Mouse (Mus musculus) adrenal gland, adult 18-20 months (tissue): ENCODE data around the gene Ntmt1. TPM values are rescaled to one million over a fixed set of nuclear protein-coding genes. Genes with fewer than 3 reads are reported as not detected.

Experiments
- DNase-seq, 2 experiments: peaks; one replicate each; pipeline ENCODE4 v3.0.0; 2021 to 2022; ENCODE audit warnings: low spot score in 2 of 2
- long read RNA-seq, 2 experiments: library from polyadenylated mRNA; stranded (forward); transcript quantifications; one replicate each; pipeline ENCODE4 v2.0.0; 2021
- total RNA-seq, 2 experiments: library from RNA; stranded (reverse); gene quantifications; 1 replicate in 1 of 2; 2 replicates in 1 of 2; pipeline ENCODE4 v1.2.3; 2021

Gene Ntmt1
- 10 to 100 TPM; 35.2 to 42.8 TPM for total RNA-seq
- long read RNA-seq, experiment 1, transcript Ntmt1-207 (4 exons, 1,192 nt): minor isoform, 5 of 29 reads
- long read RNA-seq, experiment 1, transcript Ntmt1-201 (4 exons, 1,387 nt): major isoform, 20 of 29 reads
- long read RNA-seq, experiment 1, partial matches to known transcripts: 0 of 29 reads
- long read RNA-seq, experiment 1, other reads (novel, unspliced or antisense): 4 of 29 reads
- long read RNA-seq, experiment 2, transcript Ntmt1-201 (4 exons, 1,387 nt): major isoform, 107 of 133 reads
- long read RNA-seq, experiment 2, transcript Ntmt1-207 (4 exons, 1,192 nt): minor isoform, 12 of 133 reads
- long read RNA-seq, experiment 2, partial matches to known transcripts: 3 of 133 reads
- long read RNA-seq, experiment 2, other reads (novel, unspliced or antisense): 11 of 133 reads

- peak; percentile 96 to 97 for DNase-seq
Measured at GRCm38 (mm10) chr2:30807648-30808295, at the start of gene Ntmt1. Gene Ntmt1 (plus strand): TSS chr2:30807826.

GRCm38 (mm10) chr2:30758341-30759087, 49.1 kb upstream of the Ntmt1 start:
- DNase-seq: peak; percentile 68 to 81

- DNase-seq: no peak
Measured at GRCm38 (mm10) chr2:30759088-30759374, 48.6 kb upstream of the Ntmt1 start.

GRCm38 (mm10) chr2:30759442-30759841, 48.2 kb upstream of the Ntmt1 start:
- DNase-seq: no peak

GRCm38 (mm10) chr2:30759858-30760547, 47.6 kb upstream of the Ntmt1 start:
- no peak for DNase-seq

GRCm38 (mm10) chr2:30760706-30761105, 46.9 kb upstream of the Ntmt1 start:
- DNase-seq: no peak

GRCm38 (mm10) chr2:30766446-30766845, 41.2 kb upstream of the Ntmt1 start:
- no peak for DNase-seq

- DNase-seq: no peak
Measured at GRCm38 (mm10) chr2:30767626-30768240, 39.9 kb upstream of the Ntmt1 start.

GRCm38 (mm10) chr2:30768529-30768928, 39.1 kb upstream of the Ntmt1 start:
- no peak for DNase-seq

GRCm38 (mm10) chr2:30769187-30769586, 38.4 kb upstream of the Ntmt1 start:
- DNase-seq: no peak

- no peak for DNase-seq
Measured at GRCm38 (mm10) chr2:30771368-30771805, 36.2 kb upstream of the Ntmt1 start.

GRCm38 (mm10) chr2:30771806-30772460, 35.7 kb upstream of the Ntmt1 start:
- peak; percentile 67 to 77 for DNase-seq

GRCm38 (mm10) chr2:30772581-30773312, 34.9 kb upstream of the Ntmt1 start:
- DNase-seq: no peak

GRCm38 (mm10) chr2:30773313-30774005, 34.2 kb upstream of the Ntmt1 start:
- no peak for DNase-seq

GRCm38 (mm10) chr2:30775955-30776354, 31.7 kb upstream of the Ntmt1 start:
- no peak for DNase-seq

- no peak for DNase-seq
Measured at GRCm38 (mm10) chr2:30777266-30777665, 30.4 kb upstream of the Ntmt1 start.

- no peak for DNase-seq
Measured at GRCm38 (mm10) chr2:30778235-30778634, 29.4 kb upstream of the Ntmt1 start.

- no peak for DNase-seq
Measured at GRCm38 (mm10) chr2:30779241-30779640, 28.4 kb upstream of the Ntmt1 start.
